Mouse (Mus musculus) hindbrain, embryonic 14.5 days (tissue): ENCODE measurements around the gene Map3k11. TPM values are rescaled to one million over a fixed set of nuclear protein-coding genes. Genes with fewer than 3 reads are reported as not detected.

Source experiments
- ATAC-seq: fragments of 200-750 bp; cut with Nextera tagmentation; 2 replicates; pipeline ENCODE4 v1.8.0; 2017; ENCODE audit warnings: moderate number of reproducible peaks, mild to moderate bottlenecking, moderate TSS enrichment, moderate library complexity; ENCODE audit not compliant: low FRiP score
- DNase-seq: peaks from one replicate; pipeline ENCODE4 v3.0.0-alpha.2; 2015; ENCODE audit warnings: low spot score
- H3K27ac ChIP-seq: fragments of 300-500 bp; sonication (generic); 2 replicates; pipeline ENCODE4 v1.5.1; 2014; ENCODE audit warnings: mild to moderate bottlenecking, moderate library complexity
- H3K27me3 ChIP-seq: fragments of 300-500 bp; sonication (generic); 2 replicates; pipeline ENCODE4 v1.6.1; 2014; ENCODE audit warnings: mild to moderate bottlenecking, low read length, mixed read lengths; ENCODE audit not compliant: control insufficient read depth, insufficient read depth
- H3K36me3 ChIP-seq: fragments of 300-500 bp; sonication (generic); replicated peaks from 2 replicates; pipeline ENCODE4 v1.6.1; 2014; ENCODE audit not compliant: control insufficient read depth, insufficient read depth
- H3K4me1 ChIP-seq: fragments of 300-500 bp; sonication (generic); replicated peaks from 2 replicates; pipeline ENCODE4 v1.6.1; 2014; ENCODE audit warnings: antibody characterized with exemption, low read length, mixed read lengths; ENCODE audit not compliant: control insufficient read depth, insufficient read depth
- H3K4me2 ChIP-seq: fragments of 300-500 bp; sonication (generic); replicated peaks from 2 replicates; pipeline ENCODE4 v1.6.1; 2014; ENCODE audit warnings: mild to moderate bottlenecking, moderate library complexity
- H3K4me3 ChIP-seq: fragments of 300-500 bp; sonication (generic); replicated peaks from 2 replicates; pipeline ENCODE4 v1.5.1; 2014; ENCODE audit warnings: mild to moderate bottlenecking, low read length
- H3K9ac ChIP-seq: fragments of 300-500 bp; sonication (generic); 2 replicates; pipeline ENCODE4 v1.6.1; 2014
- H3K9me3 ChIP-seq: fragments of 300-500 bp; sonication (generic); 2 replicates; pipeline ENCODE4 v1.6.1; 2016; ENCODE audit warnings: low read length; ENCODE audit not compliant: control insufficient read depth
- WGBS: fragments of 180-500 bp; shearing (Covaris S2); extraction: QIAGEN DNeasy Blood & Tissue Kit; methylation state at CpG from one replicate; pipeline ENCODE4 v1.1.7; 2014; 5-methylcytosine and 5-hydroxymethylcytosine counted together
- polyA plus RNA-seq: library from polyadenylated mRNA; unstranded; fragments of >200 nt; fragmentation: Nextera tagmentation; extraction: Ambion mirVana; gene quantifications from 2 replicates; pipeline ENCODE4 v1.2.1, GENCODE M21; 2014

Map3k11 gene
- polyA plus RNA-seq, 1 experiment from 2014 or later: 11.5 TPM

- 73% methylated on average over 6 of the region's 6 CpGs for WGBS
- Histone ChIP-seq H3K4me3 (peak overlapping the region; percentile 17; the same call in 1 of the 2 replicates), H3K9ac (peak overlapping the region; percentile 54), H3K9me3 (no peaks in the 10 kb centered on the region), H3K36me3 (peaks cover 42% of the 10 kb centered on the region), H3K27me3 (peaks cover 13% of the 10 kb centered on the region), H3K27ac (peak overlapping the region; percentile 69; the same call in 1 of the 2 replicates), H3K4me2 (peak overlapping the region; percentile 56), H3K4me1 (peaks cover 18% of the 10 kb centered on the region)
- ATAC-seq: no peak; the same call in 1 of the 2 replicates
- DNase-seq: no peak
Measured at GRCm38 (mm10) chr19:5649298-5649741, 39.2 kb upstream of the Map3k11 start.

- Histone ChIP-seq H3K4me3 (no peak overlapping the region), H3K9me3 (no peaks in the 10 kb centered on the region), H3K27me3 (peaks cover 35% of the 10 kb centered on the region), H3K27ac (no peak overlapping the region), H3K36me3 (peaks cover 18% of the 10 kb centered on the region), H3K4me1 (peaks cover 24% of the 10 kb centered on the region), H3K9ac (no peak overlapping the region), H3K4me2 (no peak overlapping the region)
- ATAC-seq: no peak
- 62% methylated on average over 13 of the region's 13 CpGs for WGBS
- no peak for DNase-seq
Measured at GRCm38 (mm10) chr19:5651502-5652274, 36.9 kb upstream of the Map3k11 start.

DNA sequence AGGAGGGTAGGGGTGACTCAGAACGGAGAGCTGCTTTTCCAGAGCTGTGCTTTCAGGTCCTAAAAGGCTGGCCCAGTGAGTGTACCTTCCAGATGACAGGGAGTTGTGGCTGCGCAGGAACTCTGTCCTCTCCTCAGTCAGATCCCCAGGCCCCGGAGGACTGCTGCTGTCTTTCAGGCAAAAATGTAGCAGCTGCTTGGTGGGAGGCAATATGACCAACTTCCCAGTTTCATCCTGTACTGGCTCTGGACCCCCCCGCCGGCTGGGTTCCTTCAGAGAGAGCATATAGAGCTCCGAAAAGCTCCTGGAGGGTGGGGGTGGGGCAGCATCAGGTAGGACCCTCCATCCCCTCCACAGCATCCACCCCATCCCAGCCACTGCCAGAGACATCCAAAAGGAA is 36.0 kb upstream of the Map3k11 start:
- H3K4me2 ChIP-seq: no peak overlapping the region
- H3K36me3 ChIP-seq: peaks cover 9% of the 10 kb centered on the region
- WGBS: 81% methylated on average over 6 of the region's 6 CpGs
- no peak overlapping the region for H3K4me3 ChIP-seq
- H3K27me3 ChIP-seq: peaks cover 35% of the 10 kb centered on the region
- no peak for DNase-seq
- no peak overlapping the region for H3K27ac ChIP-seq
- no peaks in the 10 kb centered on the region for H3K9me3 ChIP-seq
- no peak overlapping the region for H3K9ac ChIP-seq
- no peak for ATAC-seq
- H3K4me1 ChIP-seq: peaks cover 24% of the 10 kb centered on the region

DNA sequence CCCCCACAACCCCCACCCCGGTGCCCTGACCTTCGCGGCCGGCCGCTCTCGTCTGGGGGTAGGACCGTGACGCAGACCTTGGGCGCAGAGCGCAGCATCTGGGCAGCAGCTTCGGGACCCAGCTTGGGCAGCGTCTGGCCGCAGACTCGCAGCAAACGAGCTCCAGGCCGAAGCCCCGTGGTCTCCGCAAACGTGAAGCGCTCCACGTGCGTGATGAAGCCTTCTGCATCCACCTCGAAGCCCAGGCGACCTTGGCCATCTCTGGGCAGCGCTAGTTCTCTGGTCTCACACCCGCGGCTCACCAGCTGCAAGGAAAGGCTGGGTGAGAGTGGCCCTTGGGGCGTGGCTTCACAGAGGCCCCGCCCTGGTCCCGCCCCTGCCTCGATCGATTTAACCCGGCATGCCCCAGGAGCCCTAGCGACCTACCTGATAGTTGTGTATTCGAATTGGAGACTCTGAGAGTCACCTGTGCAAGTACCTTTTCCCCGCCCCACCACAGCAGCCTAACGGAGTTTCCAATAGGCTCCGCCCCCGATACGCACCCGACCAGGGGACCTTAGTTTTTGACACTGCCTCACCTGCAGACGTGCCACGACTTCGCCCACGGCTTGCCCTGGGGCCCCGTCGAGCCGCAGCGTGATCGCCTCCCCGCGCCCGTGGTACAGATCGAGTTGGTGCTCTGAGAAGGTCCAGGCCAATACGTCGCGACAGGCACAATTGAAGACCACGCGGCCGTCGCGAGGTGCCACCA is 34.4 kb upstream of the Map3k11 start:
- peaks cover 35% of the 10 kb centered on the region for H3K27me3 ChIP-seq
- ATAC-seq (peak; percentile 57), DNase-seq (peak; percentile 37)
- H3K36me3 ChIP-seq: 0 out of 2 replicates have a peak, but pooled peaks cover 7% of the 10 kb centered on the region
- no peak overlapping the region for H3K27ac ChIP-seq
- H3K9me3 ChIP-seq: no peaks in the 10 kb centered on the region
- 9% methylated on average over 62 of the region's 62 CpGs for WGBS
- peaks cover 14% of the 10 kb centered on the region for H3K4me1 ChIP-seq
- H3K4me2 ChIP-seq: peak overlapping the region; percentile 58
- H3K9ac ChIP-seq: peak overlapping the region; percentile 55
- H3K4me3 ChIP-seq: peak overlapping the region; percentile 35

DNA sequence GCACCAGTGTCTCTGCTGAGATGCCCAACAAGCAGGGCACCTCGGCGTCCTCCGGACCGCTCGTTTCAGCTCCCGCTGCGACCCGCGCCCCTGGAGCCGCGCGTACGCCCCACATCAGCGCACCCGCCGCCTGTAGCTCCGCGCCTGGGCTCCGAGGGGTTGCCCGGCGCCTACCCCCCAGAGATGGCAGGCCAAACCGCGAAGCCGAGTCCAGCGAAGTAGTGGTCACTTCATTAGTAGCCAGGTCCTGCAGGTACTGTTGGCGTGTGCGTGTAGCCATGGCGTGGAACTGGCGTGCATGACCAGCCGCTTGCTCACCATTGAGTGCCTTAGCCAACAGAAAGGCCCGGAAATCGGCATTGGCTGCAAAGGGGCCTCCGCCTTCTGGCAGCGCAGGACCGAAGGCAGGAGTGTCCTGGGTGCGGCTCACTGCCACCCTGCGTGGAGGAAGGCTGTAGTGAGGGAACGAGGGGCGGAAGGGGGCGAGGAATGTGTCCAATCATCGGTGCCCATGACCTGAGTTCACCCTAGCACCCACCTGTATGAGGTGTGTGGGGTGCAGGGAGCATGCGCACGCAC is 33.7 kb upstream of the Map3k11 start:
- peak overlapping the region; percentile 35 for H3K4me3 ChIP-seq
- H3K9me3 ChIP-seq: no peaks in the 10 kb centered on the region
- H3K9ac ChIP-seq: peak overlapping the region; percentile 55
- WGBS: 13% methylated on average over 43 of the region's 43 CpGs
- DNase-seq (no peak), ATAC-seq (no peak)
- 0 out of 2 replicates have a peak, but pooled peaks cover 7% of the 10 kb centered on the region for H3K36me3 ChIP-seq
- H3K4me1 ChIP-seq: peaks cover 12% of the 10 kb centered on the region
- H3K27ac ChIP-seq: no peak overlapping the region
- H3K27me3 ChIP-seq: peaks cover 35% of the 10 kb centered on the region
- H3K4me2 ChIP-seq: peak overlapping the region; percentile 58

- DNase-seq (no peak), ATAC-seq (no peak)
- no peak overlapping the region for H3K4me3 ChIP-seq
- H3K27ac ChIP-seq: no peak overlapping the region
- 88% methylated on average over 16 of the region's 16 CpGs for WGBS
- H3K9me3 ChIP-seq: no peaks in the 10 kb centered on the region
- no peak overlapping the region for H3K4me2 ChIP-seq
- peaks cover 4% of the 10 kb centered on the region for H3K27me3 ChIP-seq
- H3K36me3 ChIP-seq: peaks cover 23% of the 10 kb centered on the region
- H3K9ac ChIP-seq: no peak overlapping the region
- H3K4me1 ChIP-seq: peaks cover 12% of the 10 kb centered on the region
Measured at GRCm38 (mm10) chr19:5660942-5661751, 27.4 kb upstream of the Map3k11 start.

- no peaks in the 10 kb centered on the region for H3K27me3 ChIP-seq
- peak overlapping the region; percentile 31 for H3K4me3 ChIP-seq
- peaks cover 34% of the 10 kb centered on the region for H3K36me3 ChIP-seq
- no peaks in the 10 kb centered on the region for H3K9me3 ChIP-seq
- no peak for DNase-seq
- H3K9ac ChIP-seq: peak overlapping the region; percentile 28; the same call in 1 of the 2 replicates
- 76% methylated on average over 8 of the region's 8 CpGs for WGBS
- no peak for ATAC-seq
- peak overlapping the region; percentile 50 for H3K4me2 ChIP-seq
- H3K4me1 ChIP-seq: peaks cover 12% of the 10 kb centered on the region
- H3K27ac ChIP-seq: 0 out of 2 replicates have a peak overlapping the region, but pooled peaks have one; percentile 51
Measured at GRCm38 (mm10) chr19:5662310-5662709, 26.2 kb upstream of the Map3k11 start.

- Histone ChIP-seq H3K4me3 (peak within 1 kb of the TSS; percentile 31), H3K4me2 (peak within 1 kb of the TSS; percentile 50), H3K9ac (peak within 1 kb of the TSS; percentile 28), H3K36me3 (peaks cover 44% of the 10 kb centered on the region), H3K27me3 (no peaks in the 10 kb centered on the region), H3K4me1 (peaks cover 12% of the 10 kb centered on the region), H3K27ac (peak within 1 kb of the TSS; percentile 51), H3K9me3 (no peaks in the 10 kb centered on the region)
- 1% methylated on average over 32 of the region's 32 CpGs for WGBS
- DNase-seq (peak; percentile 68), ATAC-seq (peak; percentile 70)
Measured at GRCm38 (mm10) chr19:5662981-5663913, 25.3 kb upstream of the Map3k11 start, which contains the start of gene Sipa1. Sipa1 (minus strand) TSS chr19:5663707.
